Mouse (Mus musculus): ENCODE measurements around the gene Slc35d3.

DNA sequence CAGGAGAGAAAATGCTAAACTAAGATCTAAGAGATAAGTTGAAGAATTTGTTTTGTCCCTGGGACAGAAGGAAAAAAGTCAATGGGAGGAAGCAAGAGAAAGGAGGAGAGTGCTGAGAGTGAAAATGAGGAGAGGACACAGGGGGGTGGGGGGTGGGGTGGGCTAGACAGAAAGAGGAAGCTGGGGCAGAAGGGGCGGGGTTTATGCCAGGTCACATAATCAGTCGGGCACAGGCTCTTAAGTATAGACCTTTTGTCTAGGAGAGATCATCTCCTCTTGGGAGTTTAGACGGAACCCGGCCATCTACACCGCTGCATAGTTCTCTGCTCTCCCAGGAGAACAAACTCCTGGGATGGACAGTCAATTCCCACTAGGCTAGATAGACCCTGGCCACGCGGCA is 48.3 kb downstream of the Slc35d3 start:
- no peak for TF ChIP-seq MYOG (IDR thresholded peaks at IDR 0.05; ENCODE audit: control insufficient read depth, extremely low read depth, insufficient read length)
- no peak for TF ChIP-seq CTCF (IDR thresholded peaks at IDR 0.05; ENCODE audit: control insufficient read depth, insufficient read depth, insufficient read length)
- TF ChIP-seq MAX (IDR thresholded peaks at IDR 0.05), result no peak
- no peak for TF ChIP-seq USF1 (IDR thresholded peaks at IDR 0.05; ENCODE audit: low read depth)
- no peak for TF ChIP-seq CEBPB (IDR thresholded peaks at IDR 0.05; ENCODE audit: low read depth)
- no peak for TF ChIP-seq MYOD1 (IDR thresholded peaks at IDR 0.05; ENCODE audit: control insufficient read depth, insufficient read length, low read depth)
- no peak for TF ChIP-seq FOSL1 (IDR thresholded peaks at IDR 0.05; ENCODE audit: insufficient read depth, low read length, poor library complexity, severe bottlenecking)
